Mouse (Mus musculus): Measurements from ENCODE around the gene Rbsn.

Gene Rbsn

GRCm38 (mm10) chr6:92214773-92215449 lies at the start of gene Rbsn:
TSS of gene Rbsn (minus strand) at chr6:92214925.
- peak; percentile 95 for DNase-seq (ENCODE audit: low spot score)

- no peak for DNase-seq (ENCODE audit: low spot score)
These were observed 46.6 kb upstream of the Rbsn start for GRCm38 (mm10) chr6:92261162-92261843.

GRCm38 (mm10) chr6:92255346-92255745 lies 40.6 kb upstream of the Rbsn start:
- no peak for DNase-seq (ENCODE audit: low spot score)

- DNase-seq (ENCODE audit: low spot score) = no peak
These were observed 38.6 kb upstream of the Rbsn start for GRCm38 (mm10) chr6:92253253-92253870.

GRCm38 (mm10) chr6:92247215-92247919 lies 32.6 kb upstream of the Rbsn start:
- DNase-seq (ENCODE audit: low spot score) = no peak

GRCm38 (mm10) chr6:92246335-92246734 lies 31.6 kb upstream of the Rbsn start:
- DNase-seq (ENCODE audit: low spot score) = no peak

- no peak for DNase-seq (ENCODE audit: low spot score)
These were observed 29.9 kb upstream of the Rbsn start, which contains the start of gene Trh for GRCm38 (mm10) chr6:92244591-92244990. TSS of gene Trh (minus strand) at chr6:92244650.

GRCm38 (mm10) chr6:92241178-92241906 lies 26.6 kb upstream of the Rbsn start:
- peak; percentile 26 for DNase-seq (ENCODE audit: low spot score)

GRCm38 (mm10) chr6:92235036-92235435 lies 20.3 kb upstream of the Rbsn start:
- no peak for DNase-seq (ENCODE audit: low spot score)

- DNase-seq (ENCODE audit: low spot score) = no peak
These were observed 17.0 kb upstream of the Rbsn start for GRCm38 (mm10) chr6:92231762-92232161.

- no peak for DNase-seq (ENCODE audit: low spot score)
These were observed 16.6 kb upstream of the Rbsn start for GRCm38 (mm10) chr6:92231356-92231755.

GRCm38 (mm10) chr6:92229586-92229985 lies 14.9 kb upstream of the Rbsn start:
- no peak for DNase-seq (ENCODE audit: low spot score)

- no peak for DNase-seq (ENCODE audit: low spot score)
These were observed 14.4 kb upstream of the Rbsn start for GRCm38 (mm10) chr6:92229103-92229502.

- no peak for DNase-seq (ENCODE audit: low spot score)
These were observed 10.3 kb upstream of the Rbsn start for GRCm38 (mm10) chr6:92224981-92225380.

GRCm38 (mm10) chr6:92222021-92222420 lies 7.3 kb upstream of the Rbsn start:
- no peak for DNase-seq (ENCODE audit: low spot score)

- no peak for DNase-seq (ENCODE audit: low spot score)
These were observed 6.9 kb upstream of the Rbsn start for GRCm38 (mm10) chr6:92221604-92222003.

- no peak for DNase-seq (ENCODE audit: low spot score)
These were observed 4.7 kb upstream of the Rbsn start for GRCm38 (mm10) chr6:92219445-92219844.

- peak; percentile 4 for DNase-seq (ENCODE audit: low spot score)
These were observed 511 bp downstream of the Rbsn start for GRCm38 (mm10) chr6:92214055-92214772.

GRCm38 (mm10) chr6:92199414-92199813 lies 15.3 kb downstream of the Rbsn start:
- DNase-seq (ENCODE audit: low spot score) = no peak

- no peak for DNase-seq (ENCODE audit: low spot score)
These were observed 30.5 kb downstream of the Rbsn start for GRCm38 (mm10) chr6:92184178-92184577.

GRCm38 (mm10) chr6:92183621-92184131 lies 31.0 kb downstream of the Rbsn start, which contains the start of gene Mrps25:
TSS of gene Mrps25 (minus strand) at chr6:92184033.
- peak; percentile 14 for DNase-seq (ENCODE audit: low spot score)
